In the genomic region with DNA sequence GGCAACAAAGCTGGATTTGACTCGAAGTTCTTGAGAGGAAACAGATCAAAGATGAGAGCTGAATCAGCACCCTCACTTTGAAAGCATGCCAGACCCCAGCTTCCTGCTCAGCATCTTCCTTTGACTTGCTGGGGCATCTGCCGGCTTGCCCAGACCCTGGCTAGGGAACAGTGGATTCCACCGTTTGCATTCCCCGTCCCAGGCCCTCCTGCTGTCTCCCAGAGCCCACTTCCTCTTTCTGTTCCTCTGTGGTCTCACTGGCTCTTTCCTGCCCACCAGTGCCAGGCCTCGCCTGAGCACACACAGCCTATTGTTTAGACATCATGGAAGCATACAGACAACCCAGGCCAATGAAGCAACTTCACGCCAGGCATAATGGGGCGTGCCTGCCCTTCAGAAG, we compare ENCODE assay signal across 10 mouse cellular contexts. TPM values are rescaled to one million over a fixed set of nuclear protein-coding genes. Genes with fewer than 3 reads are reported as not detected.
DNase-seq lines count a peak whose midpoint lies in the region; ATAC-seq lines count a peak whose summit lies in the region.
"Had no signal": no experiment of that assay in that cellular context is flagged by ENCODE, and none has a peak within 500 bp of the region (broad histone marks: within the 10 kb centered on the region; RNA-seq: fewer than 3 reads in every experiment).

No protein-coding gene starts in this region.

- no peak overlapping the region for H3K9ac ChIP-seq in neural tube, embryonic 15.5 days (replicated peaks)
- H3K9ac ChIP-seq: hindbrain, embryonic 12.5 days had no signal

- H3K4me2 ChIP-seq in neural tube, embryonic 15.5 days, result no peak overlapping the region
- H3K4me2 ChIP-seq: hindbrain, embryonic 12.5 days had no signal

- no peaks in the 10 kb centered on the region for H3K9me3 ChIP-seq in neural tube, embryonic 15.5 days (replicated peaks)
- H3K9me3 ChIP-seq: hindbrain, embryonic 12.5 days had no signal

- H3K36me3 ChIP-seq in neural tube, embryonic 15.5 days, result peaks cover 3% of the 10 kb centered on the region; the same call in 1 of the 2 replicates
- H3K36me3 ChIP-seq: hindbrain, embryonic 12.5 days had no signal

- no peaks in the 10 kb centered on the region; the same call in 1 of the 2 replicates for H3K4me1 ChIP-seq in neural tube, embryonic 15.5 days

- intact Hi-C loops in heart, postnatal 36 days (cut with DNase I), result no loop called here

- ATAC-seq in neural tube, embryonic 15.5 days (ENCODE audit: low FRiP score), result no peak
- ATAC-seq in hematopoietic stem cell, adult 5-6 weeks (replicated peaks in 1 of 2; ENCODE audit: insufficient read depth in 1 of 2, low FRiP score in 2 of 2, low TSS enrichment in 1 of 2, low read depth in 1 of 2, poor library complexity in 2 of 2, severe bottlenecking in 2 of 2), result peak; percentile 90 to 95

- H3K27me3 ChIP-seq in neural tube, embryonic 15.5 days (replicated peaks), result no peaks in the 10 kb centered on the region
- H3K27me3 ChIP-seq: hindbrain, embryonic 12.5 days had no signal

- 0 out of 2 replicates have a peak overlapping the region, but pooled peaks have one; percentile 9 for H3K27ac ChIP-seq in neural tube, embryonic 15.5 days (replicated peaks)
- H3K27ac ChIP-seq: hindbrain, embryonic 12.5 days had no signal

- no peak overlapping the region for H3K4me3 ChIP-seq in neural tube, embryonic 15.5 days (replicated peaks)
- H3K4me3 ChIP-seq: hindbrain, embryonic 12.5 days had no signal

- peak; percentile 17 to 54 for DNase-seq in heart, adult 9 months (ENCODE audit: low spot score in 2 of 2)
- DNase-seq in heart, postnatal 36 days, result no peak
- DNase-seq in neural tube, embryonic 10.5 days (ENCODE audit: extremely low spot score, low spot score), result no peak
- peak; percentile 48 for DNase-seq in thymus, postnatal 14 days
- DNase-seq in cerebellum, adult 9-11 months, result no peak
- DNase-seq in adrenal gland, adult (ENCODE audit: inconsistent age in 2 of 2, low spot score in 1 of 2), result no peak
- DNase-seq: right cerebral cortex, adult 18-20 months had no signal

- WGBS in neural tube, embryonic 15.5 days, result 38% methylated on average over 7 of the region's 7 CpGs

RNA-seq across cellular contexts. Expression of a gene that starts 7.4 kb away (rescaled TPM):
- total RNA-seq in heart, postnatal 36 days (2021), result 10 to 100 TPM; 25.4 to 26.1 TPM
- polyA plus RNA-seq in neural tube, embryonic 15.5 days (2015; fragmentation: Nextera tagmentation; extraction: Ambion mirVana), result 63.4 and 69.1 TPM in 2 replicates
- 60.5 and 70.1 TPM in 2 replicates for total RNA-seq in hematopoietic stem cell, adult 5-6 weeks (2017)

RNA-seq across cellular contexts. Expression of a gene that starts 24.3 kb away (rescaled TPM):
- total RNA-seq in heart, postnatal 36 days (2021), result not detected
- polyA plus RNA-seq in neural tube, embryonic 15.5 days (2015; fragmentation: Nextera tagmentation; extraction: Ambion mirVana), result 0.33 and 1.6 TPM in 2 replicates
- not detected in 2 replicates for total RNA-seq in hematopoietic stem cell, adult 5-6 weeks (2017)
- polyA plus RNA-seq: hindbrain, embryonic 12.5 days had no signal

RNA-seq across cellular contexts. Expression of a gene that starts 39.4 kb away (rescaled TPM):
- total RNA-seq in heart, postnatal 36 days (2021), result 10 to 100 TPM in 1 of 2 experiments, 1 to 10 TPM in 1; 8.7 to 10.4 TPM
- 6.3 and 6.6 TPM in 2 replicates for polyA plus RNA-seq in neural tube, embryonic 15.5 days (2015; fragmentation: Nextera tagmentation; extraction: Ambion mirVana)
- total RNA-seq in hematopoietic stem cell, adult 5-6 weeks (2017), result 4.5 and 6.0 TPM in 2 replicates

RNA-seq across cellular contexts. Expression of a gene that starts 46.4 kb away (rescaled TPM):
- 1 to 10 TPM; 5.4 to 7.1 TPM for total RNA-seq in heart, postnatal 36 days (2021)
- 2.4 and 8.5 TPM in 2 replicates for polyA plus RNA-seq in neural tube, embryonic 15.5 days (2015; fragmentation: Nextera tagmentation; extraction: Ambion mirVana)
- total RNA-seq in hematopoietic stem cell, adult 5-6 weeks (2017), result 24.7 and 33.5 TPM in 2 replicates

Comparison
In these comparisons a context has a peak if more than half of its experiments do, and no peak if none do; other contexts are left out.
1. DNase-seq: peak in heart, adult 9 months (2 of 2) and thymus, postnatal 14 days (single experiment); none in heart, postnatal 36 days (0 of 2), neural tube, embryonic 10.5 days (single experiment), cerebellum, adult 9-11 months (single experiment) and adrenal gland, adult (0 of 2).